Mouse (Mus musculus) C2C12 (cell line): ENCODE data around the gene 4930518I15Rik.

ENCODE experiments used
- CEBPB ChIP-seq: IDR thresholded peaks from one replicate; pipeline ENCODE4 v1.6.1; 2011; ENCODE audit warnings: low read depth, mild to moderate bottlenecking, control low read depth, moderate library complexity
- CTCF ChIP-seq: IDR thresholded peaks from one replicate; pipeline ENCODE4 v1.5.1; 2011; ENCODE audit not compliant: control insufficient read depth, insufficient read depth, insufficient read length
- MAX ChIP-seq: IDR thresholded peaks from one replicate; pipeline ENCODE4 v1.6.1; 2011; ENCODE audit warnings: mild to moderate bottlenecking, control low read depth
- MYOD1 ChIP-seq: IDR thresholded peaks from one replicate; pipeline ENCODE4 v1.6.1; 2011; ENCODE audit warnings: low read depth; ENCODE audit not compliant: control insufficient read depth, insufficient read length
- MYOG ChIP-seq: IDR thresholded peaks from one replicate; pipeline ENCODE4 v1.6.1; 2011; ENCODE audit not compliant: control insufficient read depth, insufficient read length; ENCODE audit errors: extremely low read depth
- USF1 ChIP-seq: IDR thresholded peaks from one replicate; pipeline ENCODE4 v1.6.1; 2011; ENCODE audit warnings: low read depth, mild to moderate bottlenecking, control low read depth, moderate library complexity

GRCm38 (mm10) chr2:156850505-156850904 is 7.2 kb downstream of the 4930518I15Rik start:
- TF ChIP-seq CTCF, result no peak
- TF ChIP-seq MAX, result no peak
- TF ChIP-seq USF1, result no peak
- TF ChIP-seq CEBPB, result no peak
- no peak for TF ChIP-seq MYOG
- TF ChIP-seq MYOD1, result no peak
